Mouse (Mus musculus) liver, adult (tissue): ENCODE measurements around the gene Iba57.

Experiments used
- GATA4 ChIP-seq: IDR thresholded peaks from 2 replicates; pipeline ENCODE4 v1.6.1; 2014; ENCODE audit warnings: mild to moderate bottlenecking, low read length; ENCODE audit not compliant: insufficient replicate concordance

Iba57 gene

GRCm38 (mm10) chr11:59141772-59142370 lies 21.7 kb downstream of the Iba57 start:
- TF ChIP-seq GATA4, result no peak

- TF ChIP-seq GATA4, result no peak
Measured at GRCm38 (mm10) chr11:59138537-59139486, 24.7 kb downstream of the Iba57 start.

- TF ChIP-seq GATA4, result no peak
Measured at GRCm38 (mm10) chr11:59136994-59137706, 26.4 kb downstream of the Iba57 start.

- no peak for TF ChIP-seq GATA4
Measured at GRCm38 (mm10) chr11:59135904-59136452, 27.6 kb downstream of the Iba57 start, which contains the start of gene Obscn. TSS of gene Obscn (minus strand) at chr11:59136402.

- TF ChIP-seq GATA4, result no peak
Measured at GRCm38 (mm10) chr11:59135051-59135820, 28.3 kb downstream of the Iba57 start.

- TF ChIP-seq GATA4, result no peak
Measured at GRCm38 (mm10) chr11:59134373-59134997, 29.1 kb downstream of the Iba57 start.

GRCm38 (mm10) chr11:59132065-59132464 lies 31.5 kb downstream of the Iba57 start:
- no peak for TF ChIP-seq GATA4

GRCm38 (mm10) chr11:59131348-59131919 lies 32.1 kb downstream of the Iba57 start:
- TF ChIP-seq GATA4, result no peak

- TF ChIP-seq GATA4, result no peak
Measured at GRCm38 (mm10) chr11:59130782-59131181, 32.8 kb downstream of the Iba57 start.

GRCm38 (mm10) chr11:59105945-59106344 lies 57.6 kb downstream of the Iba57 start:
- no peak for TF ChIP-seq GATA4
